Mouse (Mus musculus) embryo, embryonic 11.5 days (tissue): ENCODE results near the gene Palm2.

Experiments used
- DNase-seq: peaks from one replicate; pipeline ENCODE4 v3.0.0-alpha.2; 2012; ENCODE audit warnings: low read depth, low spot score

Palm2 gene

GRCm38 (mm10) chr4:57703574-57704470 lies 269.8 kb downstream of the Palm2 start:
- DNase-seq = no peak

GRCm38 (mm10) chr4:57704575-57704974 lies 270.5 kb downstream of the Palm2 start:
- no peak for DNase-seq

GRCm38 (mm10) chr4:57715849-57716248 lies 281.8 kb downstream of the Palm2 start:
- no peak for DNase-seq

GRCm38 (mm10) chr4:57716735-57717134 lies 282.7 kb downstream of the Palm2 start:
- DNase-seq = no peak

- DNase-seq = no peak
Observed at GRCm38 (mm10) chr4:57717354-57717753, 283.3 kb downstream of the Palm2 start, which contains the start of gene Akap2. Gene Akap2, plus strand, starts transcription at chr4:57717657.

- no peak for DNase-seq
Observed at GRCm38 (mm10) chr4:57719370-57719769, 285.3 kb downstream of the Palm2 start.

- peak; percentile 27 for DNase-seq
Observed at GRCm38 (mm10) chr4:57720869-57721361, 286.9 kb downstream of the Palm2 start.

- no peak for DNase-seq
Observed at GRCm38 (mm10) chr4:57722296-57722695, 288.2 kb downstream of the Palm2 start.

GRCm38 (mm10) chr4:57723659-57724058 lies 289.6 kb downstream of the Palm2 start:
- DNase-seq = no peak

- DNase-seq = no peak
Observed at GRCm38 (mm10) chr4:57725569-57725968, 291.5 kb downstream of the Palm2 start.

- no peak for DNase-seq
Observed at GRCm38 (mm10) chr4:57728611-57729183, 294.6 kb downstream of the Palm2 start.

- DNase-seq = no peak
Observed at GRCm38 (mm10) chr4:57730047-57730446, 296.0 kb downstream of the Palm2 start.

GRCm38 (mm10) chr4:57730801-57731598 lies 297.0 kb downstream of the Palm2 start:
- no peak for DNase-seq

GRCm38 (mm10) chr4:57732351-57732750 lies 298.3 kb downstream of the Palm2 start:
- no peak for DNase-seq

GRCm38 (mm10) chr4:57733445-57733844 lies 299.4 kb downstream of the Palm2 start:
- DNase-seq = no peak

- DNase-seq = no peak
Observed at GRCm38 (mm10) chr4:57735426-57735825, 301.4 kb downstream of the Palm2 start.

GRCm38 (mm10) chr4:57738856-57739552 lies 305.0 kb downstream of the Palm2 start:
- DNase-seq = peak; percentile 19

GRCm38 (mm10) chr4:57743325-57743929 lies 309.4 kb downstream of the Palm2 start:
- no peak for DNase-seq

GRCm38 (mm10) chr4:57750651-57751050 lies 316.6 kb downstream of the Palm2 start:
- DNase-seq = no peak

- no peak for DNase-seq
Observed at GRCm38 (mm10) chr4:57751054-57751453, 317.0 kb downstream of the Palm2 start.

- no peak for DNase-seq
Observed at GRCm38 (mm10) chr4:57751566-57751965, 317.5 kb downstream of the Palm2 start.
